Mouse (Mus musculus) cerebellum, adult 2 months (tissue): ENCODE data around the gene Cacna1g.

Source experiments
- CTCF ChIP-seq: fragments of 200-500 bp; IDR thresholded peaks from 2 replicates; pipeline ENCODE4 v1.5.1; 2011; ENCODE audit warnings: low read depth, mild to moderate bottlenecking, control low read depth, low read length, moderate library complexity, borderline replicate concordance; ENCODE audit not compliant: insufficient read depth
- POLR2A ChIP-seq: fragments of 200-500 bp; IDR thresholded peaks from 2 replicates; pipeline ENCODE4 v1.6.1; 2011; ENCODE audit warnings: low read length, control low read depth, borderline replicate concordance; ENCODE audit not compliant: insufficient read depth

DNA sequence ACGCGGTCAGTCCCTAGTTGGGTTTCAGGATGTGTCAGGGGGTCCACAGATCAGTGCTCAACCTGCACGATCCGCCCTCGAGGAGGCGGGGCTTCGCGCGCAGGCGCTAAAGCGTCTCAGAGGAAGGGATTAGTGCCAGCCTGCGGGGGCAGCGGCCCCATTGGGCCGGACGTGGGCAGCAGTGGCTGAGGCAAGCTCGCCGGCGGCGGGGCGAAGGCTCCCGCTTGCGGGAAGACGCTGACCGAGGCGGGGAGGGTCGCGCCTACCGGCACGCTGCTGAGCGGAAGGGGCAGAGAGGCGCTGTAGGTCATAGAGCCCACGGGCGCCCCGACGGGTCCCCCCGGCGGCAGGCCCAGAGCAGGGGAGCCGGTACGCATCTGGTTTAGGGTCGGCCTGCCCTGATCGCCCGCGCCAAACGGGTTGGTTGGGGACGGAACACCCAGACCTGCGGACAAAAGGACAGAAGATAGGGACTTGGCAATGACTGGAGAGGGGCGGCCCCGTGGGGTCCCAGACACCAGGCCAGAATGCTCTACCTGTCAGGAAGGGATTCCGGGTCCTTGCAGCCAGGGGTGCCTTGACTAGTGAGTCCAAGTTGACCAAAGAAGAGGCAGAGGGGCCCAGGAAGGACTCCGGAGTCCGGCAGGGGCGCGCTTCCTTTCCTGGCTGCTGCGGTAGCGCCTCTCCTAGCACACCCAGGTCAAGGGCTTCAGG, 17.2 kb upstream of the Cacna1g start:
- no peak for TF ChIP-seq CTCF
- no peak for TF ChIP-seq POLR2A
